8 mouse cellular contexts compared by ENCODE assay signal in genomic region chr7:24473913-24474529, GRCm38 (mm10). TPM values are rescaled to one million over a fixed set of nuclear protein-coding genes. Genes with fewer than 3 reads are reported as not detected.
DNase-seq lines count a peak whose midpoint lies in the region; TF ChIP-seq lines count a peak whose summit lies in the region.

No protein-coding gene starts in this region.

- no peak overlapping the region for H3K4me3 ChIP-seq in layer of hippocampus, adult 2 months

- intact Hi-C loops in heart, postnatal 14 days (cut with DNase I) = loop anchor here (2.0 to 10.0 kb wide), 3 partner anchors 33 to 191 kb away; partner anchors contain the start of gene Zfp428

- TF ChIP-seq CTCF in layer of hippocampus, adult 2 months (conservative IDR thresholded peaks at IDR 0.05) = peak; percentile 91

- peak; percentile 86 for DNase-seq in CD4-positive, CD25-positive, alpha-beta regulatory T cell, adult 2 months (ENCODE audit: low read depth, low spot score)
- DNase-seq in T-cell, adult 2 months (ENCODE audit: low spot score) = peak; percentile 70
- DNase-seq in embryo, embryonic 10 days (ENCODE audit: low spot score) = peak; percentile 80
- DNase-seq in heart, postnatal 14 days = peak; percentile 72 to 80
- peak; percentile 68 to 85 for DNase-seq in layer of hippocampus, adult 2 months (ENCODE audit: low spot score in 2 of 2)
- peak; percentile 63 for DNase-seq in lung, postnatal 14 days
- DNase-seq in retina, embryonic 14.5 days (ENCODE audit: low spot score) = peak; percentile 79
- no peak for DNase-seq in yolk sac, embryonic 10.5 days (ENCODE audit: low spot score)

- H3K27ac ChIP-seq in layer of hippocampus, adult 2 months = 0 out of 2 replicates have a peak overlapping the region, but pooled peaks have one; percentile 28

RNA-seq across cellular contexts. Expression of gene Cadm4, which starts 7.8 kb away (rescaled TPM):
- 10 to 100 TPM; 14.3 to 14.7 TPM for total RNA-seq in heart, postnatal 14 days (2021)
- 100 to 1,000 TPM; 128 to 132 TPM for total RNA-seq in layer of hippocampus, adult 2 months (2021)

RNA-seq across cellular contexts. Expression of gene Plaur, which starts 11.7 kb away (rescaled TPM):
- total RNA-seq in heart, postnatal 14 days (2021) = 1 to 10 TPM; 3.5 to 4.0 TPM
- total RNA-seq in layer of hippocampus, adult 2 months (2021) = under 1 TPM; 0.23 to 0.32 TPM

RNA-seq across cellular contexts. Expression of gene Irgc1, which starts 21.9 kb away (rescaled TPM):
- total RNA-seq in heart, postnatal 14 days (2021) = not detected
- not detected for total RNA-seq in layer of hippocampus, adult 2 months (2021)

RNA-seq across cellular contexts. Expression of gene Zfp428, which starts 32.8 kb away (rescaled TPM):
- 10 to 100 TPM; 13.8 to 14.7 TPM for total RNA-seq in heart, postnatal 14 days (2021)
- total RNA-seq in layer of hippocampus, adult 2 months (2021) = 10 to 100 TPM; 32.6 to 41.6 TPM

RNA-seq across cellular contexts. Expression of gene AC161166.1, which starts 38.2 kb away (rescaled TPM):
- total RNA-seq in heart, postnatal 14 days (2021) = not detected
- total RNA-seq in layer of hippocampus, adult 2 months (2021) = not detected

Comparison
In these comparisons a context has a peak if more than half of its experiments do, and no peak if none do; other contexts are left out.
1. RNA of gene Cadm4, which starts 7.8 kb away (total RNA-seq): 128 to 132 TPM in layer of hippocampus, adult 2 months; 14.3 to 14.7 TPM in heart, postnatal 14 days; every median in the first group is over 4 times any median in the second.